Mouse (Mus musculus) bone marrow, adult 2 months (tissue): Measurements from ENCODE around the gene Nudt9.

Experiments
- CTCF ChIP-seq: fragments of 200-500 bp; IDR thresholded peaks from 2 replicates; pipeline ENCODE4 v1.5.1; 2011; ENCODE audit warnings: low read length, control low read depth; ENCODE audit not compliant: control insufficient read depth, insufficient read depth
- POLR2A ChIP-seq: fragments of 200-500 bp; IDR thresholded peaks from 2 replicates; pipeline ENCODE4 v1.6.1; 2011; ENCODE audit warnings: low read depth, mild to moderate bottlenecking, control low read depth, low read length, borderline replicate concordance; ENCODE audit not compliant: control insufficient read depth

- TF ChIP-seq CTCF (no peak), POLR2A (no peak)
Measured at GRCm38 (mm10) chr5:104003256-104003931, 42.7 kb upstream of the Nudt9 start.
